Mouse (Mus musculus) heart, embryonic 16.5 days (tissue): Measurements from ENCODE around the gene B4galt1. TPM values are rescaled to one million over a fixed set of nuclear protein-coding genes. Genes with fewer than 3 reads are reported as not detected.
"Not testable (repeated sequence)": the region's sequence is repeated elsewhere in the genome, so short reads cannot be mapped to it uniquely, and the experiment has no call there.

ENCODE experiments used
- ATAC-seq: fragments of 200-750 bp; cut with Nextera tagmentation; replicated peaks from 2 replicates; pipeline ENCODE4 v1.8.0; 2017; ENCODE audit warnings: moderate number of reproducible peaks; ENCODE audit not compliant: insufficient read depth, low FRiP score; ENCODE audit errors: extremely low read depth
- H3K27ac ChIP-seq: fragments of 300-500 bp; sonication (generic); 2 replicates; pipeline ENCODE4 v1.5.1; 2014; ENCODE audit warnings: mild to moderate bottlenecking, low read length, control low read depth, moderate library complexity
- H3K27me3 ChIP-seq: fragments of 300-500 bp; sonication (generic); 2 replicates; pipeline ENCODE4 v1.6.1; 2014; ENCODE audit warnings: low read length, mixed read lengths; ENCODE audit not compliant: control insufficient read depth, insufficient read depth
- H3K36me3 ChIP-seq: fragments of 300-500 bp; sonication (generic); 2 replicates; pipeline ENCODE4 v1.6.1; 2014; ENCODE audit not compliant: control insufficient read depth, insufficient read depth
- H3K4me1 ChIP-seq: fragments of 300-500 bp; sonication (generic); 2 replicates; pipeline ENCODE4 v1.6.1; 2014; ENCODE audit warnings: low read length, mixed read lengths; ENCODE audit not compliant: control insufficient read depth, insufficient read depth
- H3K4me2 ChIP-seq: fragments of 300-500 bp; sonication (generic); 2 replicates; pipeline ENCODE4 v1.6.1; 2014; ENCODE audit warnings: low read depth, mild to moderate bottlenecking, control low read depth, low read length
- H3K4me3 ChIP-seq: fragments of 300-500 bp; sonication (generic); 2 replicates; pipeline ENCODE4 v1.5.1; 2014; ENCODE audit warnings: mild to moderate bottlenecking, control low read depth, low read length
- H3K9ac ChIP-seq: fragments of 300-500 bp; sonication (generic); 2 replicates; pipeline ENCODE4 v1.6.1; 2014; ENCODE audit warnings: low read length, control low read depth
- H3K9me3 ChIP-seq: fragments of 300-500 bp; sonication (generic); replicated peaks from 2 replicates; pipeline ENCODE4 v1.6.1; 2016; ENCODE audit warnings: low read length; ENCODE audit not compliant: control insufficient read depth
- WGBS: fragments of 180-500 bp; shearing (Covaris S2); extraction: QIAGEN DNeasy Blood & Tissue Kit; methylation state at CpG from one replicate; pipeline ENCODE4 v1.1.7; 2014; 5-methylcytosine and 5-hydroxymethylcytosine counted together
- polyA plus RNA-seq: library from polyadenylated mRNA; unstranded; fragments of >200 nt; fragmentation: Nextera tagmentation; extraction: Ambion mirVana; gene quantifications from 2 replicates; pipeline ENCODE4 v1.2.1, GENCODE M21; 2015

The B4galt1 gene
- polyA plus RNA-seq, 1 experiment from 2014 or later: 54.5 TPM

GRCm38 (mm10) chr4:40810481-40810880 is 43.3 kb downstream of the B4galt1 start:
- 69% methylated on average over 5 of the region's 5 CpGs for WGBS
- Histone ChIP-seq H3K36me3 (peaks cover 70% of the 10 kb centered on the region), H3K4me2 (no peak overlapping the region), H3K27ac (no peak overlapping the region), H3K9me3 (no peaks in the 10 kb centered on the region), H3K4me3 (no peak overlapping the region), H3K4me1 (peaks cover 8% of the 10 kb centered on the region), H3K9ac (no peak overlapping the region), H3K27me3 (no peaks in the 10 kb centered on the region)
- ATAC-seq: no peak

DNA sequence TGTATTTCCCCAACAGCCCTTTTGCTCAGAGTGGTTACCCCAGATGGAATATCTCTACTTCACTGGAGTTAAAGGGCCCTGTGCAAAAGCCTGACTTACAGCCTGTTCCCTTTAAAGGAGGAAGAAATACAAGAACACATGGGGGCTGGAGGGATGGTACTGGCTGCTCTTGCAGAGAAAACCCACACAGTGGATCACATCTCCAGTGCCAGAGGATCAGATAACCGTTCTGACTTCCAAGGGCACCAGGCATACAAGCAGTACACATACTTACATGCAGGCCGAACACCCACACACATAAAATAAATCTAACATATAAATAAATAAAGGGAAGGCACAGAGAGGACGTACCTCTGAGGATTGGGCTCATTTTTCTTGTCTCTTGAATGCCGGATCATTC is 46.4 kb downstream of the B4galt1 start:
- Histone ChIP-seq H3K4me3 (no peak overlapping the region), H3K27ac (no peak overlapping the region), H3K4me2 (no peak overlapping the region), H3K27me3 (no peaks in the 10 kb centered on the region), H3K9ac (no peak overlapping the region), H3K4me1 (peaks cover 14% of the 10 kb centered on the region), H3K36me3 (peaks cover 57% of the 10 kb centered on the region), H3K9me3 (no peaks in the 10 kb centered on the region)
- 75% methylated on average over 4 of the region's 4 CpGs for WGBS
- no peak for ATAC-seq

GRCm38 (mm10) chr4:40805401-40805800 is 48.4 kb downstream of the B4galt1 start:
- Histone ChIP-seq H3K4me3 (no peak overlapping the region), H3K9me3 (no peaks in the 10 kb centered on the region), H3K27me3 (no peaks in the 10 kb centered on the region), H3K9ac (no peak overlapping the region), H3K27ac (no peak overlapping the region; the same call in 1 of the 2 replicates), H3K36me3 (peaks cover 51% of the 10 kb centered on the region), H3K4me1 (peaks cover 15% of the 10 kb centered on the region), H3K4me2 (no peak overlapping the region)
- WGBS: 80% methylated on average over 8 of the region's 8 CpGs
- ATAC-seq: no peak

DNA sequence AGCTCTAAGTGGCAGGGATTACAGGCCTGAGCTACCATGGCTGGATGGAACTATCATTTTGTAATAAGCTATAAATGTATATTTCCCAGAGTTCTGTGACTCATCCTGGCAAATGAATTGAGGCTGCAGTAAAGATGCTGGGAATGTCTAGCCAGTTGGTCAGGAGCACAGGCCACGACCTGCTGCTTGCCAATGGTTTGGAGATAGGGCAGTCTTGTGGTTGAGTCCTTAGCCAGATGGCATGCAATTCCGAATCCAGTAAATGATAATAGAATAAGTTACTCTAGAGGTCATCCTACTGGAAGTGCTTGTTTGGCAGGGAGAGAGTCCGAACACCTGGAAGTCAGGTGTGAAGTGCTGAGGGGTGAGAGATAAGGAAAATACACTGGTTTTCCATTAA is 51.0 kb downstream of the B4galt1 start:
- Histone ChIP-seq H3K9ac (no peak overlapping the region), H3K27ac (no peak overlapping the region), H3K36me3 (peaks cover 28% of the 10 kb centered on the region), H3K4me2 (no peak overlapping the region), H3K27me3 (no peaks in the 10 kb centered on the region), H3K4me3 (no peak overlapping the region), H3K4me1 (peaks cover 34% of the 10 kb centered on the region), H3K9me3 (no peaks in the 10 kb centered on the region)
- 82% methylated on average over 3 of the region's 3 CpGs for whole genome bisulfite sequencing
- ATAC-seq: no peak

DNA sequence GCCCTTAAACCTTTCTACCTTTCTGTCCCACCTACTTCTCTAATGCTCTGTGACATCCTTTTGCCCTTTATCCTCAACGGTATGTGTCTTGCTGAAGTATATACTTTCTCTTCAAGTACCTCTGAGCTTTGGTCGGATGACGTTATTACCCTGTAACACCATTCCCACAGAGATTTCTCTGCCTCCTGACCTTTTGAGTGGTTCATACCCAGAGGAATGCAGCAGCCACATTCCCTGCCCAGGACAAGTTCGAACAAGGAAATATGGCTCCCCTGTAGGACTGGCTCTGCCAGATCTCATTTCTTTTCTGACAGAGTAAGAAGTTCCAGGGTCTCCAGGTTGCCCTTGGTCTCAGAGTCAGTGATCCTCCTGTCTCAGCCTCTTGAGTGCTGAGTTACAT is 51.9 kb downstream of the B4galt1 start:
- 55% methylated on average over 4 of the region's 4 CpGs for WGBS
- peaks cover 22% of the 10 kb centered on the region for H3K36me3 ChIP-seq

GRCm38 (mm10) chr4:40800873-40801272 is 52.9 kb downstream of the B4galt1 start:
- H3K9me3 ChIP-seq: no peaks in the 10 kb centered on the region
- 66% methylated on average over 3 of the region's 3 CpGs for WGBS
- no peak overlapping the region for H3K27ac ChIP-seq

More for the DNA sequence above, 51.9 kb downstream of the B4galt1 start:
- peaks cover 34% of the 10 kb centered on the region for H3K4me1 ChIP-seq
- H3K9me3 ChIP-seq: no peaks in the 10 kb centered on the region
- H3K27me3 ChIP-seq: no peaks in the 10 kb centered on the region
- no peak overlapping the region for H3K4me3 ChIP-seq
- H3K4me2 ChIP-seq: no peak overlapping the region
- no peak for ATAC-seq
- no peak overlapping the region for H3K27ac ChIP-seq
- no peak overlapping the region for H3K9ac ChIP-seq

DNA sequence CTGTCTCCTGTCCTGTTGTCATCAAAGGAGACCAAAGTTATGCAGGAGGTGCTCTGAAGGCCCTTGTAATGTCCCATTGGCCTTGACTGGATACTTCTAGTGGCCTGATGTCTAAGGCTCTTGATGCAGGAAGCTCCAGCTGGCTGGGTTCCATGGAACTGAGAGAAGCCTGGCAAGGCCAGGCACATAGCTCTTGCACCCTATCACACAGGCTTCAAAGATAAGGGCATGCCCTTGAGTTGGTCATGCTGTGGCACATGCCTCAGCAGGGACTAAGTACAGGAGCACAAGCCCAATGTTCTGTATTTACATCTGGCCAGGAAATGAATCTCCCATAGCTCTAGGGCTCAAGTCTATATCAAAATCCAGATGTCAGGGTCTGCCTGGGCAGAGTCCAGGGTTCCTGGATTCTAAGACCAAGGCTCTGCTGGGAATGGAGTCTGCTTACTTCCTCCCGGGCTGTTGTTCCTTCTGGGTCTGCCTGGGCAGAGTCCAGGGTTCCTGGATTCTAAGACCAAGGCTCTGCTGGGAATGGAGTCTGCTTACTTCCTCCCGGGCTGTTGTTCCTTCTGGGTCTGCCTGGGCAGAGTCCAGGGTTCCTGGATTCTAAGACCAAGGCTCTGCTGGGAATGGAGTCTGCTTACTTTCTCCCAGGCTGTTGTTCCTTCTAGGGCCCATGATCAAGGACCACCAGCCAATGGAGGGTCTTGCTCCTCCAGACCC is 54.8 kb downstream of the B4galt1 start:
- peak; percentile 91 for ATAC-seq
- not testable (repeated sequence) for H3K9me3 ChIP-seq, H3K4me2 ChIP-seq, H3K4me3 ChIP-seq, H3K27me3 ChIP-seq, H3K36me3 ChIP-seq, H3K9ac ChIP-seq
- 80% methylated on average over 1 of the region's 2 CpGs for WGBS
- Histone ChIP-seq H3K4me1 (peaks cover 34% of the 10 kb centered on the region), H3K27ac (peak overlapping the region; percentile 85)

More at GRCm38 (mm10) chr4:40800873-40801272, 52.9 kb downstream of the B4galt1 start:
- no peaks in the 10 kb centered on the region for H3K27me3 ChIP-seq
- H3K4me2 ChIP-seq: no peak overlapping the region
- ATAC-seq: no peak
- H3K4me1 ChIP-seq: peaks cover 34% of the 10 kb centered on the region
- H3K9ac ChIP-seq: no peak overlapping the region
- H3K36me3 ChIP-seq: peaks cover 14% of the 10 kb centered on the region
- no peak overlapping the region for H3K4me3 ChIP-seq

DNA sequence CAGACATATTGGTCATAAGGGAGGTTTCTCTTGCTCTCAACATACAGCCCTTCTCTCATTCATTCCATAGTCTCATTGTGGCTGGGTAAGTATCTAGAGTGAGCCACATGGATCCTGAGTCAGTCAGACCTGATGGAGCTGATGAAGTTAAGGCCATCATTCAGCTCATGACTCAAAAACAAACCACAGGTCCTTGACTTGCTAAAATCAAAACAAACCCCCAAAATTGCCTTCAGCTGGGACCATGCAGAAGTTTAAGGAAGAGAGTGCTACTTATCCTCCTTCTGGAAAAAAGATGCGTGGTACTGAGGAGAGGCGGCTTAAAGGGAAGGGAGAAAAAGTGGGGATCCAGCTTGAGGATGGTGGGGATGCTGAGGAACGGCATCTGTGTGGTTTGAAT is 58.0 kb downstream of the B4galt1 start:
- H3K4me1 ChIP-seq: peaks cover 20% of the 10 kb centered on the region
- no peak overlapping the region for H3K4me2 ChIP-seq
- H3K4me3 ChIP-seq: no peak overlapping the region
- peaks cover 3% of the 10 kb centered on the region; the same call in 1 of the 2 replicates for H3K9me3 ChIP-seq
- H3K27ac ChIP-seq: no peak overlapping the region
- H3K9ac ChIP-seq: no peak overlapping the region
- no peak for ATAC-seq
- H3K36me3 ChIP-seq: no peaks in the 10 kb centered on the region
- H3K27me3 ChIP-seq: no peaks in the 10 kb centered on the region
- WGBS: 92% methylated on average over 3 of the region's 3 CpGs

- Histone ChIP-seq H3K4me3 (no peak overlapping the region), H3K9ac (no peak overlapping the region), H3K4me1 (peaks cover 8% of the 10 kb centered on the region), H3K27me3 (no peaks in the 10 kb centered on the region), H3K9me3 (peaks cover 3% of the 10 kb centered on the region; the same call in 1 of the 2 replicates), H3K4me2 (no peak overlapping the region), H3K27ac (no peak overlapping the region), H3K36me3 (no peaks in the 10 kb centered on the region)
- ATAC-seq: no peak
Measured at GRCm38 (mm10) chr4:40794320-40794719, 59.5 kb downstream of the B4galt1 start.
